Mouse (Mus musculus) retina, embryonic 14.5 days (tissue): ENCODE measurements around the gene Dnajc8.
"Not testable (repeated sequence)": the region's sequence is repeated elsewhere in the genome, so short reads cannot be mapped to it uniquely, and the experiment has no call there.

Experiments used
- DNase-seq: peaks from one replicate; pipeline ENCODE4 v3.0.0-alpha.2; 2015; ENCODE audit warnings: low spot score

The Dnajc8 gene

DNA sequence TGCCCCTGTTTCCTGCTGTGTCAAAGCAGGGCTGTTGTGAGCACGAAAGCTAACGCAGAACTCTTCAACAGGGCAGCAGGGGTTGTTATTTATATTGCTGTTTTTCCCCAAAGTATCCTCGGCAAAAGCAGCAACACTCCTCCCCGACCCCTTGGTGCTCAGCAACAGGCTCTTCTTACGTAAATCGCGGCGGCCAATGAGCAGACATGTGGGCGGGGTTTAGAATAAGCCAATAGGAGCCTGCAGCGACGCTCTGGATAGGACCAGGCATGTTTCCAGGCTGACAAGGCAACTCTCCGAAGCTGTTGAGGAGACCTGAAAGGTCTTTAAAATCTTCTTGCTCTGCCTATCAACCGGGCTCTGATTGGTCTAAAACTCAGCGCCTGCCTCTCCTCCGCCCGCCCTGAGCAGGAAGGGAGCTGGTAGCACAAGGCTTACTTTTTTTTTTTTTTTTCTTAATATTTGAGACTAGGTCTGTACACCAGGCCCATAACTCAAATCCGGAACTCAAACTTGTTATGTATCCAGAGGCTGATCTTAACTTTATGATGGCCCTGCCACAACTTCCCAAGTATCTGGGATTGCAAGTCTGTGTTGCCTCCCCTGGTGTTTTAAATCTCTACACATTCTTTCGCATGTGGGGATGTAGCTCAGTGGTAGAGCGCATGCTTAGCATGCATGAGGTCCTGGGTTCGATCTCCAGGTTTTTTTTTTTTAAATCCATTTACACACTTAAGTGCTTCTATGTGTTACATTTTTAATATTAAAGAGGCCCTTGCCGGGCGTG, 19.8 kb upstream of the Dnajc8 start:
- DNase-seq: peak; percentile 96

DNA sequence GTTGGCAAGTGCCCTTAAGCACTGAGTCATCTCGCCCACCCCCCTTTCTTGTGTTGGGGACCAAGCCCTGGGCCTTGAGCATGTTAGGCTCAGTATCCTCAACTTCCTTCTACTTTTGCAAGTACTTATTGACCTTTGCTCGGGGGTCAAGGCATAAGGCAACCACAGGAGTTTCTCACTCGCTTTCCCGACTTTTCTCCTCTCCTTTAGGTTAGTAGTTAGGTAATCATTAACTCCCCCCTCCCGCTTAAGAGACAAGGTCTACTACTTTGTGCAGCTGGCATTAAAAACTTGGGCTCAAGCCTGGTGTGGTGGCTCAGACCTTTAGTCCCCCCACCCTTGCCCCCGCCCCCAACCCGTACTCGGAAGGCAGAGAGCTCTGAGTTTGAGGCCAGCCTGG, 17.3 kb upstream of the Dnajc8 start:
- DNase-seq: no peak

- no peak for DNase-seq
Measured at GRCm38 (mm10) chr4:132519188-132519587, 16.2 kb upstream of the Dnajc8 start.

DNA sequence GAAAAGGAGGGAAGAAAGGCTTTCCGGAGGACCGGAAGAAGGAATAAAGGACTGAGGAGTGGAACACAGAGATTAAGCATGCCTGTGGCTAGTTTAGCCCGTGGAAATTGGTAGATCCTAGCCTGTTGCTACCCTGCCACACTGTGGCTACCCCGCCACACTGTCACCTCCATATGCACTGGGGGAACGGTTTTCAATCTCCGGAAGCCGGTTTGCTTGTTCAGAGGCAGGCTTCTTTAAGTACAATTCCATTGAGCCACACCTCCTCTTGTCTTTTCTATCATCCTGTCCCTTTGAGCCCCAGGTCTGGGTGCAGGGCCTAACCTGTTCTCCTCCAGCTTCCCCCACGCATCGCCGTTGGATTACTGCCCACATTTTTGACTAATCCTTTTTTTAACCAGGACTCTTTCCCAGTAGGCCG, 11.0 kb upstream of the Dnajc8 start:
- DNase-seq: no peak

DNA sequence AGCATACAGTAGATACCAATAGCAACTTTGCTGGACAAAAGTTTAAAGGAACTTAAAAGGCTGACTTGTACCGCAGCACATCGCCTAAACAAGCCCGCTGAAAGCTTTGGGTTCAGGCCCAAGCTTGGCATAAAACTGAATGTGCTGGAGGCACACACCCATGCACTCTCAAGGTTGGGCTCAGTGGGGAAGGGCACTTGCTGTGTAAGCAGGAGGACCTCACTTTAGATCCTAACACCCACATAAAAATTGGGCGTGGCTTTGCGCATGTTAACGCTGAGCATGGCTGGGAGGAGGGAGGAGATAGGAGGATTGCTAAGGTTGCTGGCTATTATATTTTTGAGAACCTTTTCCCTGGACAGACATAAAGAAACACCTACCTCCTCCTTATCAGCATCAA, 10.5 kb upstream of the Dnajc8 start:
- no peak for DNase-seq

DNA sequence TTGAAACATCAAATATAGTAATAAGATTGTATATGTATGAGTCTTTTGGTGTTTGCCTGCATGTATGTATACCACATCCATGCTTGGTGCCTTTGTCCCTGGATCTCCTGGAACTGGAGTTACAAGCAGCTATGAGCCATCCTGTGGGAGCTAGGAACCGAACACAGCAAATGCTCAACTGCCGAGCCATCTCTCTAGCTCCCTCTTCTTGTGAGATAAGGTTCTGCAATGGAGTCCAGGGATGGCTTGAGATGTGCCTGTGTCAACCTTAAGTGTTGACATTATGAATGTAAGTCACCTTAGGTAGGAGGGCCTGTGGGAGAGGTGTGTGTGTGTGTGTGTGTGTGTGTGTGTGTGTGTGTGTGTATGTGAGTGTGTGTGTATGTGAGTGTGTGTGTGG, 8.7 kb upstream of the Dnajc8 start:
- DNase-seq: peak; percentile 43

GRCm38 (mm10) chr4:132527917-132528522, 7.3 kb upstream of the Dnajc8 start:
- DNase-seq: no peak

GRCm38 (mm10) chr4:132529344-132529743, 6.0 kb upstream of the Dnajc8 start:
- no peak for DNase-seq

GRCm38 (mm10) chr4:132530033-132530804, 5.1 kb upstream of the Dnajc8 start:
- no peak for DNase-seq

DNA sequence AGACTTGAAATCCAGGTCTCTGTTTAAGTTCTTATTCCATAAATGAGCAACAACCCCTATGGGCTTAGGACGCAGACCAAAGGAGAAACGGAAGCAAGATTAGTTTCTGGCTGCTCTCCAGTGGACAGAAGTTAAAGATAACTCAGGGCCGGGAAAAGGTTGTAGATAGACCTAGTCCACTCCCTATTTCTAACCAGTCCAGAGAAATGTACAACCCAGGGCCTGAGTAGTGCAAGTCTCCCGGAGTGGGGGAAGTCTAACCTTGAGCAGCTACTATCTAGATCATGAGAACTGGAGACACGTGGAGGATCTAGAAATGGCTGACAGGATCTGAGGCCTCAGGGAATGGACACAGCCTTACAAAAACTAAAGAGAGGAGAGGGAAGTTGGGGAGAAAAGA, 2.9 kb upstream of the Dnajc8 start:
- peak; percentile 38 for DNase-seq

GRCm38 (mm10) chr4:132532981-132533916, 2.1 kb upstream of the Dnajc8 start, which contains the start of gene Atpif1:
Gene Atpif1 (minus strand): TSS chr4:132533659.
- DNase-seq: peak; percentile 97

GRCm38 (mm10) chr4:132539481-132539880, 4.1 kb downstream of the Dnajc8 start:
- DNase-seq: no peak

DNA sequence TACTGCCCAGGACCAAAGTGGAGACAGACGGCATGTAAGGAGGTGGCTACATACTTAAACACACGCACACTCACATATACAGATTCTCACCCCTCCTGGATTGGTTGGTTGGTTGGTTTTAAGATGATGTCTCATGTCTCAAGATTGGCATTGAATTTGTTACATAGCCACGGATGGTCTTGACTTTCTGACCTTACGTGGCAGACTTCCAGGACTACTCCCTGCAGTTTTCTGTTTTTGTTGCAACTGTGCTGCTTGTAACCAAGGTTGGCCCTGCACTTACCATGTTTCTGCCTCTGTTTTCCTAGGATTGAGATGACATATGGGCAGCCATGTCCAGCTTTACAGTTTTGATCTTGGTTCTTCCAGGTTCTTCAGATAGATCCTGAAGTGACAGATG, 6.1 kb downstream of the Dnajc8 start:
- no peak for DNase-seq

DNA sequence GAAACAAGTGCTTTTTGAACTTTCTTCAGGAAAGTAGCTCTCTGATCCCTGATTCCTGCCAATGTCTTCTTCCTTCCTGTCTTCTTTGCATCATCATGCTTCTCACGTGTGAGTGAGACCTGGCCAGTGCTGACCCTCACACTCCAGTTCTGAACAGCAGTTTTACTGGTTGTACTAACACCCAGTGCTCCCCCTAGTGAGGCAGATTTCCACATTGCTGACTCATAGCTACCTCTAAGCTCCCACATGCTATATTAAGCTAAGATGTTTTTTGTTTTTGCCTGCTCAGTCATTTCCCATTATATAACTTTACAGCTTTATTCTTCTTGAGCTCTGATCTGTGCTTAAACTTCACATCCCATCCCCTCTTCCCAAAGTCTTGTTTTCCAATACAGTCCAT, 7.4 kb downstream of the Dnajc8 start:
- no peak for DNase-seq

DNA sequence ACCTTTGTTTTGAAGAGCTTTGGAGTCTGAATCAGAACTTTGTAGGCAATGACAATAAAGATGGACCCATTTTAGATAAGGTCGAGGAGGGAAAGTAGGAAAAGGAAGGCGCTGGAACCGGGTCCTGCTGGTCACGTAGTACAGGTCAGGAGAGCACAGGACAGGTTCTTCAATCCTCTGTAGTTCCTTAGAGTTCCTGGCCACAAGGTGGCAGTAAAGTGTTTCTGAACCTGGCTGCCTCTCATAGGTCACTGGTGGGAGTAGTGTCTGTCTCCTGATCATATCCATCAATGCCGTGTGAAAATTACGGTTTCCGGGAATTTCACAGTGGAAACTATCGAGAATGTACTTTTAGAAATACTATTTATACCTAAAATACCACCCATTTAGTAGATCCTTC, 10.5 kb downstream of the Dnajc8 start:
- DNase-seq: peak; percentile 90

DNA sequence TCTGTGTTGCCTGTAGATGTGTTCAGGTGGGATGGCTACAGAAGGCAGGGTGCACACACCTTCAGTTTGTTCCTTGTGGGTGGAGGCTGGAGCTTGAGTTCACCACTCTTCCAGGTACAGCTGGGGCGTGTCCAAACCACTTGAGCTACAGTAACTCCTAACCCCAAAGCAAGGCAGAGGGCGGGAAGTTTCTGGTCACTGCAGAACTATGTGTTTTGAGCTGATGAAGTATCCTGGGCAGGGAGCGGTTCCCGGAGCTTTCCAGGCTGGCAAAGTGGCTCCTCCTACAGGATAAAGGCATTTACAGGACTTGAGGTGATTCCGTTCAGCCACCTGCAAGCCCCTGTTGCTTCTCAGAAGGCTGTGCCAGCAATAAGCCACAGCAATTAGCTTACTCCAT, 18.9 kb downstream of the Dnajc8 start:
- no peak for DNase-seq

GRCm38 (mm10) chr4:132554653-132555052, 19.3 kb downstream of the Dnajc8 start:
- DNase-seq: no peak

DNA sequence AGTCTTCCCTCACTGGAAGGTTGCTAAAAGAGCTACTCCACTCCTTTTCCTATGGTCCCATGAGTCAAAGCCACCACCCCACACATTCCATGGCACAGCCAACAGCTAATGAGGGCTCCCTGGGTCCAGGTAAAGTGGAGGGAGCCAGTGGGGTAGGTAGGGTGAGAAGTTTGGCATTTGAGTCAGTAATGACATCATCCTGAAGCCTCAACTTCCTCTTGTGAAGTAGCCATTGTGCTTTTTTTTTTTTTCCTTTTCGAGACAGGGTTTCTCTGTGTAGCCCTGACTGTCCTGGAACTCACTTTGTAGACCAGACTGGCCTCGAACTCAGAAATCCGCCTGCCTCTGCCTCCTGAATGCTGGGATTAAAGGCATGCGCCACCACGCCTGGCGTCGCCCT, 20.2 kb downstream of the Dnajc8 start:
- not testable (repeated sequence) for DNase-seq

GRCm38 (mm10) chr4:132563261-132563660, 27.9 kb downstream of the Dnajc8 start:
- DNase-seq: no peak

- no peak for DNase-seq
Measured at GRCm38 (mm10) chr4:132563965-132564364, 28.6 kb downstream of the Dnajc8 start, which contains the start of gene Ptafr. Gene Ptafr (plus strand): TSS chr4:132564067.

GRCm38 (mm10) chr4:132565089-132565747, 29.9 kb downstream of the Dnajc8 start:
- DNase-seq: no peak
